Mouse (Mus musculus) left cerebral cortex, adult 11 months (tissue): Measurements from ENCODE around the gene Tnnt3.

Source experiments
- DNase-seq: peaks from one replicate; pipeline ENCODE4 v3.0.0; 2022; ENCODE audit warnings: low spot score

The Tnnt3 gene

GRCm38 (mm10) chr7:142539828-142540227 lies 41.2 kb downstream of the Tnnt3 start:
- DNase-seq = no peak

GRCm38 (mm10) chr7:142542771-142543303 lies 44.2 kb downstream of the Tnnt3 start:
- no peak for DNase-seq

- DNase-seq = no peak
Measured at GRCm38 (mm10) chr7:142545967-142546366, 47.3 kb downstream of the Tnnt3 start.

GRCm38 (mm10) chr7:142547874-142548273 lies 49.2 kb downstream of the Tnnt3 start:
- DNase-seq = no peak

GRCm38 (mm10) chr7:142548706-142549105 lies 50.1 kb downstream of the Tnnt3 start:
- DNase-seq = no peak

- DNase-seq = no peak
Measured at GRCm38 (mm10) chr7:142549941-142550763, 51.5 kb downstream of the Tnnt3 start.

- no peak for DNase-seq
Measured at GRCm38 (mm10) chr7:142550935-142551373, 52.3 kb downstream of the Tnnt3 start.

- DNase-seq = no peak
Measured at GRCm38 (mm10) chr7:142551691-142552090, 53.1 kb downstream of the Tnnt3 start.

GRCm38 (mm10) chr7:142552591-142553416 lies 54.2 kb downstream of the Tnnt3 start:
- no peak for DNase-seq

GRCm38 (mm10) chr7:142553417-142554335 lies 55.0 kb downstream of the Tnnt3 start:
- no peak for DNase-seq

- DNase-seq = no peak
Measured at GRCm38 (mm10) chr7:142554625-142555024, 56.0 kb downstream of the Tnnt3 start.

- DNase-seq = no peak
Measured at GRCm38 (mm10) chr7:142555366-142556088, 56.9 kb downstream of the Tnnt3 start.

GRCm38 (mm10) chr7:142556089-142556476 lies 57.4 kb downstream of the Tnnt3 start:
- DNase-seq = no peak

- DNase-seq = no peak
Measured at GRCm38 (mm10) chr7:142557696-142558095, 59.1 kb downstream of the Tnnt3 start.

- no peak for DNase-seq
Measured at GRCm38 (mm10) chr7:142558511-142559146, 60.0 kb downstream of the Tnnt3 start.

- DNase-seq = no peak
Measured at GRCm38 (mm10) chr7:142559651-142560175, 61.1 kb downstream of the Tnnt3 start.

GRCm38 (mm10) chr7:142560942-142561855 lies 62.6 kb downstream of the Tnnt3 start:
- DNase-seq = no peak

GRCm38 (mm10) chr7:142561856-142562404 lies 63.3 kb downstream of the Tnnt3 start:
- DNase-seq = no peak

GRCm38 (mm10) chr7:142563168-142563567 lies 64.5 kb downstream of the Tnnt3 start:
- DNase-seq = no peak
